Mouse (Mus musculus) intestine, embryonic 16.5 days (tissue): ENCODE data around the gene Nin. TPM values are rescaled to one million over a fixed set of nuclear protein-coding genes. Genes with fewer than 3 reads are reported as not detected.

Experiments
- ATAC-seq: fragments of 200-750 bp; cut with Nextera tagmentation; 2 replicates; pipeline ENCODE4 v1.8.0; 2017; ENCODE audit warnings: moderate TSS enrichment, moderate library complexity
- H3K27ac ChIP-seq: fragments of 300-500 bp; sonication (generic); 2 replicates; pipeline ENCODE4 v1.5.1; 2014; ENCODE audit warnings: mild to moderate bottlenecking, low read length
- H3K27me3 ChIP-seq: fragments of 300-500 bp; sonication (generic); replicated peaks from 2 replicates; pipeline ENCODE4 v1.6.1; 2014; ENCODE audit warnings: low read length, control low read depth, mixed read lengths; ENCODE audit not compliant: control insufficient read depth, insufficient read depth
- H3K36me3 ChIP-seq: fragments of 300-500 bp; sonication (generic); 2 replicates; pipeline ENCODE4 v1.6.1; 2014; ENCODE audit warnings: low read length, control low read depth; ENCODE audit not compliant: control insufficient read depth, insufficient read depth
- H3K4me1 ChIP-seq: fragments of 300-500 bp; sonication (generic); 2 replicates; pipeline ENCODE4 v1.6.1; 2014; ENCODE audit warnings: low read length, control low read depth, mixed read lengths; ENCODE audit not compliant: control insufficient read depth, insufficient read depth
- H3K4me2 ChIP-seq: fragments of 300-500 bp; sonication (generic); 2 replicates; pipeline ENCODE4 v1.6.1; 2014; ENCODE audit warnings: low read depth, low read length, control low read depth
- H3K4me3 ChIP-seq: fragments of 300-500 bp; sonication (generic); 2 replicates; pipeline ENCODE4 v1.5.1; 2014; ENCODE audit warnings: mild to moderate bottlenecking, low read length
- H3K9ac ChIP-seq: fragments of 300-500 bp; sonication (generic); 2 replicates; pipeline ENCODE4 v1.6.1; 2014; ENCODE audit warnings: low read depth, low read length
- H3K9me3 ChIP-seq: fragments of 300-500 bp; sonication (generic); 2 replicates; pipeline ENCODE4 v1.6.1; 2016; ENCODE audit warnings: low read length, control low read depth; ENCODE audit not compliant: control insufficient read depth
- WGBS: fragments of 180-500 bp; shearing (Covaris S2); extraction: QIAGEN DNeasy Blood & Tissue Kit; methylation state at CpG from one replicate; pipeline ENCODE4 v1.1.7; 2014; 5-methylcytosine and 5-hydroxymethylcytosine counted together
- polyA plus RNA-seq: library from polyadenylated mRNA; unstranded; fragments of >200 nt; fragmentation: Nextera tagmentation; extraction: Ambion mirVana; gene quantifications from 2 replicates; pipeline ENCODE4 v1.2.1, GENCODE M21; 2015

Nin gene
- polyA plus RNA-seq, 1 experiment from 2014 or later: 5.8 TPM

DNA sequence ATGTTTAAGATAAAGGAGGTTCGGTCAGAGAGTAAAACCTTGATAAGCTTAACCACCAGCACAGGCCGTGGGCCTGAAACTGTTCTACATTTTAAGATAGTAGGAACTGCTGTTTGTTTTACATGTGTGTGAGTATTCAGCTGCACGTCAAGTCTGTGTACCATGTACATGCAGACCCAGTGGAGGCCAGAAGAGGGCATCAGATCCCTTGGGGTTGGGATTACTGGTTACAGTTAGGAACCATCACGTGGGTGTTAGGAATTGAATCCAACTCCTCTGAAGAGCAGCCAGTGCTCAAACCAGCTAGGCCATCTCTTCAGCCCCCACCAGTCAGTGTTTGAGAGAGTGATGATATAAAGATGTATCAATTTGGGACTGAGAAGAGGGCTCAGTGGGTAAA is 151.0 kb downstream of the Nin start:
- peak; percentile 42; the same call in 1 of the 2 replicates for ATAC-seq
- H3K27me3 ChIP-seq: no peaks in the 10 kb centered on the region
- no peak overlapping the region for H3K4me3 ChIP-seq
- H3K4me2 ChIP-seq: no peak overlapping the region
- H3K36me3 ChIP-seq: 0 out of 2 replicates have a peak, but pooled peaks cover 7% of the 10 kb centered on the region
- no peak overlapping the region for H3K9ac ChIP-seq
- H3K4me1 ChIP-seq: no peaks in the 10 kb centered on the region
- H3K9me3 ChIP-seq: no peaks in the 10 kb centered on the region
- H3K27ac ChIP-seq: no peak overlapping the region
- WGBS: 63% methylated on average over 4 of the region's 4 CpGs

Other genes with a start within 250 kb of the Nin start
- 5.1 and 5.4 TPM in 2 replicates for gene Atl1, start 221.1 kb downstream of the Nin start, polyA plus RNA-seq
- 14.2 and 17.0 TPM in 2 replicates for gene Map4k5, start 220.5 kb downstream of the Nin start, polyA plus RNA-seq
- 0.36 and 0.67 TPM in 2 replicates for gene Sav1, start 126.7 kb downstream of the Nin start, polyA plus RNA-seq
- gene Abhd12b, start 40.4 kb upstream of the Nin start, polyA plus RNA-seq: 0.23 and 0.28 TPM in 2 replicates
- gene Pygl, start 117.8 kb upstream of the Nin start, polyA plus RNA-seq: 24.3 and 27.6 TPM in 2 replicates
- 0.69 and 1.0 TPM in 2 replicates for gene Trim9, start 233.9 kb upstream of the Nin start, polyA plus RNA-seq